Mouse (Mus musculus) midbrain, postnatal 0 days (tissue): ENCODE results near the gene Mlec. TPM values are rescaled to one million over a fixed set of nuclear protein-coding genes. Genes with fewer than 3 reads are reported as not detected.

Source experiments
- ATAC-seq: fragments of 200-750 bp; cut with Nextera tagmentation; 2 replicates; pipeline ENCODE4 v1.8.0; 2017; ENCODE audit warnings: moderate number of reproducible peaks, mild to moderate bottlenecking, moderate TSS enrichment, moderate library complexity; ENCODE audit not compliant: low FRiP score
- DNase-seq: peaks from one replicate; pipeline ENCODE4 v3.0.0-alpha.2; 2015; ENCODE audit warnings: low spot score
- H3K27ac ChIP-seq: fragments of 300-500 bp; sonication (generic); 2 replicates; pipeline ENCODE4 v1.5.1; 2014; ENCODE audit warnings: low read depth, mild to moderate bottlenecking, low read length, mixed read lengths
- H3K27me3 ChIP-seq: fragments of 300-500 bp; sonication (generic); 2 replicates; pipeline ENCODE4 v1.6.1; 2014; ENCODE audit warnings: low read length, control low read depth, mixed read lengths; ENCODE audit not compliant: insufficient read depth
- H3K36me3 ChIP-seq: fragments of 300-500 bp; sonication (generic); 2 replicates; pipeline ENCODE4 v1.6.1; 2014; ENCODE audit warnings: low read length, control low read depth, mixed read lengths; ENCODE audit not compliant: insufficient read depth
- H3K4me1 ChIP-seq: fragments of 300-500 bp; sonication (generic); 2 replicates; pipeline ENCODE4 v1.6.1; 2014; ENCODE audit warnings: mild to moderate bottlenecking, control low read depth, antibody characterized with exemption, low read length, mixed read lengths; ENCODE audit not compliant: insufficient read depth
- H3K4me2 ChIP-seq: fragments of 300-500 bp; sonication (generic); 2 replicates; pipeline ENCODE4 v1.6.1; 2014; ENCODE audit warnings: low read depth, mild to moderate bottlenecking, low read length, mixed read lengths; ENCODE audit not compliant: poor library complexity, severe bottlenecking
- H3K4me3 ChIP-seq: fragments of 300-500 bp; sonication (generic); 2 replicates; pipeline ENCODE4 v1.5.1; 2014; ENCODE audit warnings: low read depth, mild to moderate bottlenecking, low read length, moderate library complexity
- H3K9ac ChIP-seq: fragments of 300-500 bp; sonication (generic); replicated peaks from 2 replicates; pipeline ENCODE4 v1.6.1; 2014; ENCODE audit warnings: mild to moderate bottlenecking, low read length, moderate library complexity, mixed read lengths; ENCODE audit not compliant: poor library complexity, severe bottlenecking
- H3K9me3 ChIP-seq: fragments of 300-500 bp; sonication (generic); 2 replicates; pipeline ENCODE4 v1.6.1; 2016; ENCODE audit warnings: low read length, control low read depth
- CTCF ChIP-seq: IDR thresholded peaks from 2 replicates; pipeline ENCODE4 v1.5.1; 2016; ENCODE audit warnings: antibody characterized with exemption, mild to moderate bottlenecking
- WGBS: fragments of 180-500 bp; shearing (Covaris S2); extraction: QIAGEN DNeasy Blood & Tissue Kit; methylation state at CpG from one replicate; pipeline ENCODE4 v1.1.7; 2014; 5-methylcytosine and 5-hydroxymethylcytosine counted together
- polyA plus RNA-seq: library from polyadenylated mRNA; unstranded; fragments of >200 nt; fragmentation: Nextera tagmentation; extraction: Ambion mirVana; gene quantifications from 2 replicates; pipeline ENCODE4 v1.2.1, GENCODE M21; 2015
- total RNA-seq: library from RNA; depleted of rRNA; stranded (reverse); fragments of >200 nt; gene quantifications from 2 replicates; pipeline ENCODE4 v1.2.3, GENCODE M21; 2014

Mlec gene
- total and polyA plus RNA-seq, 2 experiments from 2014 or later = 16.2 to 64.6 TPM

- Histone ChIP-seq H3K4me3 (peak overlapping the region; percentile 98; the same call in 1 of the 2 replicates), H3K4me1 (peaks cover 15% of the 10 kb centered on the region; the same call in 1 of the 2 replicates), H3K36me3 (no peaks in the 10 kb centered on the region), H3K9me3 (no peaks in the 10 kb centered on the region), H3K4me2 (peak overlapping the region; percentile 93), H3K27me3 (no peaks in the 10 kb centered on the region), H3K9ac (0 out of 2 replicates have a peak overlapping the region, but pooled peaks have one; percentile 19), H3K27ac (no peak overlapping the region)
- no peak for TF ChIP-seq CTCF
- DNase-seq (no peak), ATAC-seq (no peak)
- WGBS = 58% methylated on average over 7 of the region's 7 CpGs
Observed at GRCm38 (mm10) chr5:115156401-115156800, 1.6 kb downstream of the Mlec start.

- 0 out of 2 replicates have a peak overlapping the region, but pooled peaks have one; percentile 33 for H3K9ac ChIP-seq
- H3K4me1 ChIP-seq = peaks cover 15% of the 10 kb centered on the region; the same call in 1 of the 2 replicates
Observed at GRCm38 (mm10) chr5:115155831-115156230, 2.1 kb downstream of the Mlec start.

GRCm38 (mm10) chr5:115155156-115155631 lies 2.8 kb downstream of the Mlec start:
- 70% methylated on average over 13 of the region's 13 CpGs for WGBS
- Histone ChIP-seq H3K27me3 (no peaks in the 10 kb centered on the region), H3K27ac (no peak overlapping the region), H3K4me2 (peak overlapping the region; percentile 93), H3K9ac (0 out of 2 replicates have a peak overlapping the region, but pooled peaks have one; percentile 33), H3K4me1 (peaks cover 15% of the 10 kb centered on the region; the same call in 1 of the 2 replicates), H3K36me3 (peaks cover 7% of the 10 kb centered on the region), H3K4me3 (no peak overlapping the region), H3K9me3 (no peaks in the 10 kb centered on the region)
- DNase-seq (no peak), ATAC-seq (no peak)
- no peak for TF ChIP-seq CTCF

More at GRCm38 (mm10) chr5:115155831-115156230, 2.1 kb downstream of the Mlec start:
- TF ChIP-seq CTCF = no peak
- ATAC-seq (no peak), DNase-seq (no peak)
- Histone ChIP-seq H3K4me3 (no peak overlapping the region), H3K4me2 (peak overlapping the region; percentile 93), H3K27ac (no peak overlapping the region), H3K27me3 (no peaks in the 10 kb centered on the region), H3K36me3 (0 out of 2 replicates have a peak, but pooled peaks cover under 1% of the 10 kb centered on the region), H3K9me3 (no peaks in the 10 kb centered on the region)
- 48% methylated on average over 5 of the region's 5 CpGs for WGBS

GRCm38 (mm10) chr5:115152132-115152956 lies 5.6 kb downstream of the Mlec start:
- Histone ChIP-seq H3K4me2 (no peak overlapping the region), H3K27ac (no peak overlapping the region), H3K4me1 (peaks cover 15% of the 10 kb centered on the region; the same call in 1 of the 2 replicates), H3K36me3 (peaks cover 30% of the 10 kb centered on the region), H3K9me3 (no peaks in the 10 kb centered on the region), H3K9ac (no peak overlapping the region), H3K4me3 (no peak overlapping the region), H3K27me3 (no peaks in the 10 kb centered on the region)
- DNase-seq (no peak), ATAC-seq (no peak)
- 63% methylated on average over 8 of the region's 8 CpGs for WGBS
- TF ChIP-seq CTCF = no peak

- H3K4me2 ChIP-seq = no peak overlapping the region
- no peak overlapping the region for H3K27ac ChIP-seq
- no peak overlapping the region for H3K9ac ChIP-seq
- ATAC-seq = no peak
- H3K4me1 ChIP-seq = peaks cover 9% of the 10 kb centered on the region; the same call in 1 of the 2 replicates
- no peak for TF ChIP-seq CTCF
- peaks cover 39% of the 10 kb centered on the region for H3K36me3 ChIP-seq
- DNase-seq = no peak
- no peak overlapping the region for H3K4me3 ChIP-seq
- H3K9me3 ChIP-seq = no peaks in the 10 kb centered on the region
- no peaks in the 10 kb centered on the region for H3K27me3 ChIP-seq
- 85% methylated on average over 13 of the region's 13 CpGs for WGBS
Observed at GRCm38 (mm10) chr5:115151457-115151856, 6.5 kb downstream of the Mlec start.

- no peaks in the 10 kb centered on the region for H3K27me3 ChIP-seq
- H3K4me3 ChIP-seq = no peak overlapping the region
- no peak overlapping the region for H3K9ac ChIP-seq
- H3K4me2 ChIP-seq = no peak overlapping the region
- peaks cover 9% of the 10 kb centered on the region; the same call in 1 of the 2 replicates for H3K4me1 ChIP-seq
- peaks cover 44% of the 10 kb centered on the region for H3K36me3 ChIP-seq
- no peak overlapping the region for H3K27ac ChIP-seq
- ATAC-seq (no peak), DNase-seq (no peak)
- 77% methylated on average over 5 of the region's 5 CpGs for WGBS
- no peak for TF ChIP-seq CTCF
- H3K9me3 ChIP-seq = no peaks in the 10 kb centered on the region
Observed at GRCm38 (mm10) chr5:115150991-115151390, 7.0 kb downstream of the Mlec start.
